Mouse (Mus musculus) T-helper 1 cell (primary cell): ENCODE data around the gene E330034G19Rik.
"Not testable (repeated sequence)": the region's sequence is repeated elsewhere in the genome, so short reads cannot be mapped to it uniquely, and the experiment has no call there.

Source experiments
- in situ Hi-C: fragments of 300-600 bp; cut with MboI, MseI; formaldehyde crosslinking; loops from one replicate; pipeline ENCODE4 v1.15.1; 2025; ENCODE audit warnings: high pct_unique_total_duplicates

Gene E330034G19Rik

DNA sequence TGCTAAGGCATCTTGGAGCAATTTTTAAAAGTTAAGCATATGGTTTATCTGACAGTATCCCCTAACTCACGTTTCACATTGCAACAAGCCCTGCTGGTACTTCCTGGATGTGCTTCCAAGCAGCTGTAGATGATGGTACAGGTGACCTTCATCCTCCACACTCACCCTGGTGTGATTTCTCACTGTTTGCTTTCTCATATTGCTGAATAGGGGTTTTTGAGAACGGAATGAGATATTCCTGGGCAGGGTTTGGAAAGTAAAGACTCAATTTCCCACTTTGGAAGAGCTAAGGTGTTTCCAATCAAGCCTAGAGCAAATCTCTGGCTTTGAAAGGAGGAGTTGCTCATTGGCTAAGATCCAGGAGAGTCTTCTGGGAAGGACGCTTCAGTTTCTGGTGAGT, at the start of gene E330034G19Rik:
Gene E330034G19Rik, plus strand, starts transcription at position 301 of the 400 bp plus-strand sequence.
- in situ Hi-C loops, result no loop called here

DNA sequence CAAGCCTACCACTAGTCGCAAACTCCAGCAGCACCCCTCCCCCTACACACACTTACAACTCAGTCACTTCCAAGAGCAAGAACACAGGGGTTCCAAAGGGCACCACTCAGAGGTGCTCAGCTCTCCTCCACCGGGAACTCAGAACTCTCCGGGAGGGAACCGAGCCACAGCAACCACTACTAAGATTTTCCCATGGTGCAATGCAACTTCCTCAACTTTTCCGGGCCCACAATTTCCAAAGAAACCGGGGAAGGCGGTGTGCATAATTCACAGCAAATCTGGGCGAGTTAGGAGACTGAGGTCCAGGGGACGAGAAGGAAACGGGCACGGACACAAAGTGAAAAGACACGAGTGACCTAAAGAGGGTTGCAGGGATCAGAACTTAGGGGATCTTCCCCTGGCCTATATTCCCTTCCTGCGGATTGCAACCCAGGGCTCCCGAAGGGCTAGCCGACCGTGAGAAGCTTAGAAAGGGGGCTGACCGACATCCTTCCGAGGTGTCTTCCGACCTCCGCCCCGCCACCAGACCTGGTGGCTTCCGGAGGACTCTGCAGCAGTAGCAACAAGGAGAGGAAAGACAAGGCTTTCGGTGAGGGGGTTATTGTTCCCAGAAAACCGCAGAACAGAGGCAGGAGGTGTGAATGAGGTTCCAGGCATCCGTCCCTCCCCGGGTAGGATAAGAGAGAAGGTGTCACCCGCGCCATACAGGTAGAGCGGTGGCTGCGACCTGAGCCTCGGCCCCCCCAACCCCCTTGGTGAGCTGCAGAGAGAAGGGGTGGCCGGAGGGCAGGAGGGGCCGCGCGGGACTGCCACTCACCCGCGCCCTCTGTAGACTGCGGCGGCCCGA, 48.5 kb upstream of the E330034G19Rik start:
- in situ Hi-C loops, result no loop called here

DNA sequence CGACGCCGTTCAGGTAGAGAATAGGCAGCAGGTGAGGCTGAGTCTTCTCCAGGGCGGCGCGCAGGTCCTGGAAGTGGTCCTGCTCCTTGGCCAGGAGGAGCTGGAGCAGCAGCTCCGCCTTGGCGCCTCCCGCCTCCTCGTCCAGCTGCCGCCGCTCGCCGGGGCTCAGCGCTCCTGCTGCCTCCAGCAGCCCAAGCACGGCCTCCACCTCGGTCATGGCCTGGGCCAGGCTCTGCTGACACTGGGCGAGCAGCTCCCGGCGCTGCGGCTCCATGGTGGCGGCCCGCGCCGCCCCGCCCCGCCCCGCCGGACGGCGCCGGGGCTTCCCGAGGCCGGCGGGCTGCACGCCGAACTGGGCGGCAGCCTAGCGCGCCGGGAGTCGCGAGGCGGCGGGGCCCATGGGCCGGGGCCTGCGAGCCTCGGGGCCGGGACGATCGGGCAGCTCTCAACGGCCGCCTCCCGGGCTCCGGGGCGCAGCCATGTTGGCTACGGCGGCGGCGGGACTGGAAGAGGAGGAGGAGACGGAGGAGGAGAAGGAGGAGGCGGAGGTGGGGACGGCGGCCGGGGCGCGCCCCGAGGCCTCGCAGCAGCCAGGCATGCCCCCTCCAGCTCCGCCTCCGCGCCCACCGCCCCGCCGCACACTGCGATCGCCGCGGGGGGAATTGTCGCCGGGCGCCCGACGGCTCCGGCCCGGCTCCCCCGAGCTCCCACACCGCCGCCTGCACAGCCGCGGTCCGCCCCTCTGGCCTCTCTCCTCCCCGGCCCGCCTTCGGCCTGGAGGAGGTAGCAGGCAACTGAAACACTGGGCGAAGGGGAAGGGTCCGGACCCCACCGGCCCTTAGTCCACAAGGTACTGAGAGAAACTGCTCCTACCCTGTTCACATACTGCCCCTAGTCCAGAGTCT, 47.6 kb upstream of the E330034G19Rik start, which contains the start of gene Dlg5:
Gene Dlg5, minus strand, starts transcription at position 744 of the 905 bp plus-strand sequence.
- in situ Hi-C loops, result no loop called here

DNA sequence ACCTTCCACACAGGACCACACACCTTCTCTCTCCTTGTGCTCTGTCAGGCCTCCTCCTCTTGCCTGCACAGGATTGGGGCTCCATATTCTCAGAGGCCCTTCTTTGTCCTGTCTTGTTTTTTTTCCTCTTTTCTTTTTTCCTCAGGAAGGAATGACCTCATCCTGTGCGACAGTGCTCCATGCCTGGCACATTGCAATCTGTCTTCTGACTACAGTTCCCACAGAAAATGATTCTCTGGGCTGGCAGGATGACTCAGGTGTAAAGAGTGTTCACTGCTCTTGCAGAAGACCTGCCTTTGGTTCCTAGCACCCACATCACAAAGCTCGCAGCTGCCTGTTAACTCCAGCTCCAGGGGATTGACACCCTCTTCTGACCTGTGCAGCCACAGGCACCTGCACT, 43.1 kb upstream of the E330034G19Rik start:
- in situ Hi-C loops, result no loop called here

DNA sequence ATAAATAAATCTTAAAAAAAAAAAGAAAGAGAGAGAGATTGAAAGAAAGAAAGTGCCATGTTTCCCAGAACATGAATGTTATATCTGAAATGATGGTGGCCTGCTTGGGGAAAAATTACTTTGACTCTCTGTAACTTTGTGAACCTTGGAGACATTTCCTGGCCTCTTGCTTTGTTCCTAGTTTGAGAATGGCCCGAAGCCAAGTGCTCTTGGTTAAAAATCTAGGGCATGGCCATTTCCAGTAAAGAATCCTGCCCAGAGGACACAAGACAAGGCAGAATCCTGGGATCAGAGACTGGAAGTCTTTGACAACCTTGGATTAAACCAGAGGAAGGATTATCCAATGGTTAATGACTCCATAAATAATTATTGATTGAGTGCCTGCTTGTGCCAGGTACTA, 41.7 kb upstream of the E330034G19Rik start:
- in situ Hi-C loops, result no loop called here

DNA sequence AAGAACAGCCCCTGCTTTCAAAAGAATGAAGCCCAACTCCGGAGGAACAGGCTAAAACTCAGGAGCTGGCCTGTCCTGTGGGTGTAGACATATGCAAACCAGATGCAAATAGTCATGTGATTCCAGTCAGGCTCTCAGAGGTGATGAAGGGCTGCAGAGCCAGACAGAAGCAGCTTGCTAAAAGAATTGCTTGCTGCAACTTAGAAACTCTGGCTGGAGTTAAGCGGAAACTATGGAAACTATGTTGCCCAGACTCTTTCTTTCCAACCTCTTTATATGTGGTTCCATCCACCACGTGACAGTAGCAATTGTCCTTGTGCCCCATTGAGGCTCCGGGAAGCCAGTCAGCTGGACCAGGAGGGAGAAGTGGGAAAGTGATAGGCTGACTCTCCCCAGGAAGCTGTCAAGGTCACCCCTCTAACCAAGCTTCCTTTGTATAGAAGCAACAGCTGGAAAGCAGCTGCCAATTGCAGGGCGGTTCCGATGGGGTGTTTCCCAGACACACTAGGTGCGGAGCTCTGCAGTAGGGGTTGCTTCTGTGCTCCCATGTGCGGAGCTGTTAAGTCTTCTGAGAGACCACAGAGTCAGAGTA, 39.3 kb upstream of the E330034G19Rik start:
- in situ Hi-C loops, result no loop called here

DNA sequence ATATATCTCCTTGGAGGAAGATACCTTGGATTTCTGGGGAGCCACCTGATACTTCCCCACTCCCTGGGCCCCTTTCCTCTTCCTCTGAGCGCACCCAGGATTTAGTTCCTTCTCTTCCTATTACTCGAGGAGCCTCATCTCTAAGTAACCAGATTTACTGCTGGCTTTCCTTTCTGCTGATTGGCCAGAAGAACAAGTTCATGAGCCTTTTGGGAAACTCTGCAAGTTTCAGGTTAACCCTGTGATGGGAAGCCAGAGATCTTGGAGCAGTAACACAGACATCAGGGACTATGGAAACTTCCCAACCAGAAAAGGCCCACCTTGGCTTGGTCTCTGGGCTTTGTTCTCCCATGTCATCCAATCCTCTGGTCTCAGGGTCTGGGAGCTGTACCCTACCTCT, 37.1 kb upstream of the E330034G19Rik start:
- in situ Hi-C loops, result no loop called here

DNA sequence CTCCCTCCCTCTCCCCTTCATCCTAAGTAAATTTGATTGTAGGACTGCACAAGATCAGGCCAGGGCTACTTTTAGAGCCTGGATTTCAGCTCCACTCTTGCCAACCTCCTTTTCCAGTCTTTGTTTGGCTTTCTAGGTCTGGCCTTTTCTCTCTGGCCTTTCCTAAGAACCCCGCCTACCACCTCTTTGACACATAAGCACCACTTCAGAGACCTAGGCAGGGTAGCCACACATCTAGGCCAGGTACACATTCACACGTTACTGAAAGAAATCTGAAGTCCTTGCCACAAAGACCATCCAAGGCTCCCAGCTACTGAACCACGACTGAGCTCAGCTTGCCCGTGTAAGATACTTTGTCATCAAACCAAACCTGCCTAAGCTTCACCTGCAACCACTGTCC, 32.6 kb upstream of the E330034G19Rik start:
- in situ Hi-C loops, result no loop called here

DNA sequence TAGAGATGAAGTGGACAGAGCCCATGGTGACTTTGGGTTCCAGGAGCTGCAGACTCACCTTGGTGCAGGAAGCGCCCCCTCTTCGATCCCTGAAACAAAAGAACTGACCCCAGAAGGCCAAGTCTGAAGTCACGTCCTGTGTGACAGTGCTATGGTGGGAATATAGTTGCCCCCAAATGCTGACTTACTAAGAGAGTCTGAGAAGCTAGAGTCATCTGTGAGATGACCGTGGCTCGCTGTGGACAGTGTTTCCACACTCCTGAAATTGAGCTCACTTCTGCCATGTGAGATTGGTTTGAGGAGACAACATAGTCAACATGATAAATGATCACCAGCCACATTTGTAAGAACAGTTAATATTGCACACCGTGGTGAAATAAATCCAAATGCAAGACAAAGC, 30.6 kb upstream of the E330034G19Rik start:
- in situ Hi-C loops, result no loop called here

DNA sequence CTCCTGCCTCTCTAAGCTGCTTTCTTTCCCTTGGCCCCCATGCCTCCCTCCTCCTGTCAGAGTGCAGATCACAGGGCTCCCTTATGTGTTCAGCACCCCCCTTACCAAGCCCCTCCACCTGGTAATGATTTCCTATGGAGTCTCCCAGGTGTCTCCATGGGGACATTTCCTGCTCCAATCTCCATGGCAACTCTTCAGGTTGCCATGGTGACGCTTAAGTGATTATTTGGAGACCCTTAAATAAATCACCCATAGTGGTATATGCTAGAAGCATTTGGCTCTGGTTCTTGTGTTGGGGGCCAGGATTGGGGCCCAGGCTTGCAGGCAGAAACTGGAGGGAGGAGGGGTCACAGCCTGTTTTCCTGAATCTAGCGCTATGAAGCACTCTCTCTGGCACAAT, 30.1 kb upstream of the E330034G19Rik start:
- in situ Hi-C loops, result no loop called here

DNA sequence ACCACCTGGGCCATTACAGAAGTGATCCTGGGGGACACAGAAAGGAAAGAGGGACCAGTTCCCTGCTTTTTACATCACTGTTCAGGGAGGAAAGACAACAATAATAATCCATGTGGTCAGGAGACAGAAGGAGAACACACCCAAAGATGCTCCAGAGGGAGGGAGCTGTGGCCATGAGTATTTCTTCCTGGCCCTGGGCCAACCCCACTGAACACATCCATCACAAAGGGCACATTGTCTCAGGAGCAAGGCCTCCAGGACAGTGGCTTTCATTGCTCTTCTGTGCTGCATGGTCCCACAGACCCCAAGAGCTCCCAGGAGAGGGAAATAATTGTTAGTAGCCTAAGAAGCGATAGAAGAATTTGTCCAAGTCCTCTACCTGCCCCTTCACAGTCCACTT, 23.4 kb upstream of the E330034G19Rik start:
- in situ Hi-C loops, result no loop called here

DNA sequence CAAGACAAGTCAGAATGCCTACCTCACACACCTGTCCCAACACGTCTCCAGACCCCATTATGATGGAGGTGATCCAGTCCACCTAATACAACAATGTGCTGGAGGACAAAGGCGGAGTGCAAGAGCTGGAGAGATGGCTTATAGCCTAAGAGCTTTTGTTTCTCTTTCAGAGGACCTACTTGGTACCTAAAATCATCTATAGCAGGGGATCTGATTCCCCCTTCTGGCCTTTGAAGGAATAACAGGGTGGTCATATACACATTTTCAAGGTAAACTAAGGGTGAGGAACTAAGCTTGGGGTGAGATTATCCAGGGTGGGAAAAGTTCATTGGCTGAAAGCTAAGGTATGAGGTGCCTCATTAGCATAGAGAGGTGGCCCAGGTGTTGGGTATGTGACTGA, 19.4 kb upstream of the E330034G19Rik start:
- in situ Hi-C loops, result no loop called here

DNA sequence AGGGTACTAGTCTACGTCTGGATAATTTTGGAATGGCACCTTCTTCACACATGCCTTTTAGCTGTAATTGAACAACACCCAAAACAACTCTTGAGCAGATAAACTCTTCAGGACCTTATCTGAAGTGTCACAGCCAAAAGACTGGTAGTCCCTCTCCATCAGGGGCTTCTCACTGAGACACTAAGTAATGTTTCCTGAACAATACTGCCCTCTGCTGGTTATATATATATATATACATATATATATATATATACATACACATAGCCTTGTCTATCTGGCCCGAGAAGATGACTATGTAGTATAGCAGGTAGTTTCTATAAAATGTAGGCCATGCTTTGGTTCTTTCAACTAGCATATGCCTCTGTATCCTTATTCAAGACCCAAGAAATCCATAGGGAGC, 17.5 kb upstream of the E330034G19Rik start:
- in situ Hi-C loops, result no loop called here

DNA sequence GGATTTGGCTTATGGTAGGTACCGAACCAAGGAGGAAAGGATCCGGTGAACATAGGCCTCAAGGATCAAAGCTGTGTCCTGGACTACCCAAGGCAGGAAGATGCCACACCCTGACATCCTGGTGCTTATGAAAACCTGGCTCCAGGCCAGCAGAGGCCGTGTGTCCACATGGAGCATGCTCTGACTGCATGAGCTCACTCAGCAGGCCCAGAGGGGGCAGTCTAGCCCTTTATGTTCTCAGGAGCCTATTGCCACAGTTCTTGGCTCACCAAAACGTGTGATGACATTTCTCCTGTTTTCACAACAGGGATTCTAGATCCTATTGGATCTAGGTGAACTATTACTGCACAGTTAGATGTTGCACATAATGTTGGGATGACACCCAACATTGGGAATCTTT, 11.7 kb upstream of the E330034G19Rik start:
- in situ Hi-C loops, result no loop called here

DNA sequence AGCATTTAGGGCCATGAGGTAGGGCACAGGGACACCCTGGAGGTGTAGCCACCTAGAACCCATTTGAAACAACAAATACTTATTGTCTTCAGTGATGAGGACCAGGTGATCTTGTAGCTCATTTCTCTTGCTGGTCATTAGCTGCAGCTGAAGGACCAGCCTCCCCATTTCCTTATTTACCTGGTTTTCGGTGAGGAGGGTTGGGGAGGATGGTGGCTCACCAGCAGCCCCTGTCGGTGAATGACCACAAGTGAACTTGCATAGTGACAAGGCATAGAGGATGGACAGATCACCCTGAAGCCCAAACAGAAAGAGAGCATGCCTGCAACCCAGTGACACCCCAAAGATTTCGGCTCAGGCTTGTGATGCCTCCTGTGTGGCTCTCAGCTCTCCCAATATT, 10.7 kb upstream of the E330034G19Rik start:
- in situ Hi-C loops, result no loop called here

DNA sequence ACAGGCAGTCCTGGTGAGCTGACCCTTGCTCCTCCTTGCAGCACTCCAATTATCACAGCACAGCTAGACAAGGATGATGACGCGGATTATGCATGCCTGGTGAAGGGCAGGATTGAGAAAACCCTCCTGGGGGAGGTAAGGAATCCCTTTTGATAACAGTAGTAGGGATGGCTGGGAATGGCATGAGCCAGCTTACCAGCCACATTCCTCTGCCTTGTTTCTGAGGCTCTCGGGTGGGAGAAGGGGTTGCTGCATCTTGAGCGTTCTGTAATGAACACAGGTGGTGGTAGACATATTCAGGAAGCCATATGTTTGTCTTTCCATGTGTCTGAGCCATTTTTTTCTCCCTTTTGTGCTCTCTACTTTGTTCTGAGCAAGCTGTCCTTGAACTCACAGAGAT, 6.9 kb upstream of the E330034G19Rik start:
- in situ Hi-C loops, result no loop called here

DNA sequence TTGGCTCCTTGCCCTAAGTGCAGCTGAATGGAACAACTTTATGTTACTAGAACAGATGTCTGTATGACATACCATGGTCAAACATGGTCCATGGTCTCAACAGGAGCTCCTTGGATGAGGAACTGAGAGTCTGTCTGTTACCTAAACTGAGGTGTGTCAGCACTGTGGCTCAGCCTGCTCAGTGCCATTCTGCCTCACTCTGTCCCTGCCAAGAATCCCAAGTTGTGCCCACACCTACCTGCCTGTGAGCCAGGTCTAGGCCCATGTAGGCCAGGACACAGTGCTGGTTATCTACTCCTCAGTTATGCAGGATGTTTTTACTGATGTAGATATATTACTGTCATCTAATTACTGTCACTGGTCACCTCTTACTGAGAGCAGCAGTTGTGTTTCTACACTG, 2.3 kb upstream of the E330034G19Rik start:
- in situ Hi-C loops, result no loop called here

DNA sequence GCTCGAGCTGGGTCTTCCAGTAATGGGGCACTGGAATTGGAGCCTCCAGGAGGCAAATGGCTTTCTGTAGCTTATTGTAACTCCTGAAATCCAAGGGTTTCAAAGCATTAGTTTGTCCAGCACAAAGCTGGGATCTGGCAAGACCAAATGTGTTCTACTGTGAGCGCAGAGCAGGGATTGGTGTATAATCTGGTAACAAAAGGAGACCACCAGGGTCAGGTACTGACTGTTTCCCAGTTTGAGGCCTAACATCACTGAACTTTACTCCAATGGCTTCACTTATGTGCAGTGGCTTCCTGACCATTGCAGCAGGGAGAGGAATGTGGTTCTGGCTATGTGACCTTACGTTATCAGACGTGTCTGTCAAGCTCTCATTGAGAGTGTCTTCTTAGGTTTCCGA, 617 bp downstream of the E330034G19Rik start:
- in situ Hi-C loops, result no loop called here

DNA sequence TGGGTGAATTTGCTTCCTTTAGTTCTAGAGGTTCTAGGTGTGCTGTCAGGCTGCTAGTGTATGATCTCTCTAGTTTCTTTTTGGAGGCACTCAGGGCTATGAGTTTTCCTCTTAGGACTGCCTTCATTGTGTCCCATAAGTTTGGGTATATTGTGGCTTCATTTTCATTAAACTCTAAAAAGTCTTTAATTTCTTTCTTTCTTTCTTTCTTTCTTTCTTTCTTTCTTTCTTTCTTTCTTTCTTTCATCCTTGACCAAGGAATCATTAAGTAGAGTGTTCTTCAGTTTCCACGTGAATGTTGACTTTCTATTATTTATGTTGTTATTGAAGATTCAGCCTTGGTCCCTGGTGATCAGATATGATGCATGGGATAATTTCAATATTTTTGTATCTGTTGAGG, 9.1 kb downstream of the E330034G19Rik start:
- in situ Hi-C loops, result not testable (repeated sequence)

DNA sequence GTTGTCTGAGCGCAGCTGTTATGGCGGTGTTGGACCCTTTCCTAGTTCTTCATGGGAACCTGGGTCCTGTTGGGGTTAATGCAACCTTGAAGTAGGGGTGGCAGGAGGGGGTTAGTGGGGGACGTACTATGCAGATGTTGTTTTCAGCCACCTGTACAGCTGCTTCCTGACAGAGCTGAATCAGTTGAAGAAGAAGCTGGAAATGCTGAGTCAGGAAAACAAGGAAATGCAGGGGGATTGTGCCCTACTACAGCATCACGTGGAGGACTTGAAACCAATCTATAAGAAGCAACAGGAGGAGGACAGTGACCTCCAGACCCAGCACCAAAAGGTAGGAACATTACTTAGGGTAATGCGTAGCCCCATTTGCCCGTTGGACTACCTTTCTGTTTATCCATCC, 13.7 kb downstream of the E330034G19Rik start:
- in situ Hi-C loops, result no loop called here

DNA sequence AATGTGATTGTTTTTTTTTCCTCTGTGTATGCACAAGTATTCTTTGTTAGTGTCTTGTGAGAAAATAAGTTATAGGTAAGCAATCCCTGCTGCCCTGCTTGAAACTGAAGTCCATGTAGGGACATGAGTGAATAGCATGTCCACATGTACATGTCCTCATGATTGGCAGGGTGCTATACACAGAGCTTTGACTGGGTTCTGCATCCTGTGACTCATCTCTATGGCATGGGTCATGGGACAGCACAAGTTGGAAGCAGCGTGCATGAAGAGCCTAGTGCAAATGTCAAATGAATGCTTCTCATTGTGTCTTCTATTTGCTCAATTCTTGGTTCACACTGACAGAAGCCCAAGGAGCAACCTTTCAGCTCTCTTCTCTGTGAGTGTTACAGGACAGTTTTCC, 14.1 kb downstream of the E330034G19Rik start:
- in situ Hi-C loops, result no loop called here

DNA sequence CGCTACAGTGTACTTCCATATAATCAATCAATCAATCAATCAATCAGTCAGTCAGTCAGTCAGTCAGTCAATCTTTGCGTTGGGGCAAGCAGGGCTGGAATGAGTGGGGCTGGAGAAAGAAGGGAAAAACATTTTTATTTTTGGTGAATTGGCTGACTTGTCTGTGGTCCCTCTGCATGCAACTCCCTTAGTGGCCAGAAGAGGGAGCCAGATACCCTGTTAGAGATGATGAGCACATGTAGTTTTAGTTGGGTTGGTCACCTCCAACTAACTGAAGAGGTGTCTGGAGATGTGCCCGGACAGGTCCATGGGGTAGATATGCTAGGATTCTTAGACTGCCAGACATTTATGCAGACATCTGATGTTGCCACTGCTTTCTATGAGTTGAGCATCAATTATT, 18.1 kb downstream of the E330034G19Rik start:
- in situ Hi-C loops, result no loop called here
